Mouse (Mus musculus): ENCODE data around the gene Ctnna2. TPM values are rescaled to one million over a fixed set of nuclear protein-coding genes. Genes with fewer than 3 reads are reported as not detected.

Ctnna2 gene
- polyA plus RNA-seq, 1 experiment from 2014 or later: 4.9 TPM

GRCm38 (mm10) chr6:77215322-77215721 is 764.2 kb downstream of the Ctnna2 start:
- H3K9me3 ChIP-seq (replicated peaks): no peaks in the 10 kb centered on the region
- no peak overlapping the region for H3K9ac ChIP-seq
- H3K4me3 ChIP-seq (replicated peaks): no peak overlapping the region
- no peak overlapping the region for H3K4me2 ChIP-seq (replicated peaks)
- no peaks in the 10 kb centered on the region for H3K36me3 ChIP-seq
- no peaks in the 10 kb centered on the region for H3K27me3 ChIP-seq
- 79% methylated on average over 4 of the region's 4 CpGs for WGBS
- H3K4me1 ChIP-seq: peaks cover 5% of the 10 kb centered on the region; the same call in 1 of the 2 replicates
- H3K27ac ChIP-seq (replicated peaks): no peak overlapping the region
- no peak for ATAC-seq (ENCODE audit: insufficient number of reproducible peaks, low FRiP score, low TSS enrichment, low read depth)

- H3K27me3 ChIP-seq: no peaks in the 10 kb centered on the region
- H3K4me3 ChIP-seq (replicated peaks): no peak overlapping the region
- 35% methylated on average over 3 of the region's 3 CpGs for WGBS
- H3K9ac ChIP-seq: no peak overlapping the region
- peaks cover 5% of the 10 kb centered on the region; the same call in 1 of the 2 replicates for H3K4me1 ChIP-seq
- no peaks in the 10 kb centered on the region for H3K36me3 ChIP-seq
- H3K27ac ChIP-seq (replicated peaks): no peak overlapping the region
- H3K4me2 ChIP-seq (replicated peaks): no peak overlapping the region
- H3K9me3 ChIP-seq (replicated peaks): no peaks in the 10 kb centered on the region
- no peak for ATAC-seq (ENCODE audit: insufficient number of reproducible peaks, low FRiP score, low TSS enrichment, low read depth)
Observed at GRCm38 (mm10) chr6:77213757-77214409, 765.6 kb downstream of the Ctnna2 start.

- ATAC-seq (ENCODE audit: insufficient number of reproducible peaks, low FRiP score, low TSS enrichment, low read depth): no peak
- no peaks in the 10 kb centered on the region for H3K36me3 ChIP-seq
- 70% methylated on average over 3 of the region's 3 CpGs for WGBS
Observed at GRCm38 (mm10) chr6:77209929-77210328, 769.6 kb downstream of the Ctnna2 start.

GRCm38 (mm10) chr6:77209183-77209582 is 770.3 kb downstream of the Ctnna2 start:
- WGBS: 42% methylated on average over 1 of the region's 1 CpGs

More at GRCm38 (mm10) chr6:77209929-77210328, 769.6 kb downstream of the Ctnna2 start:
- Histone ChIP-seq H3K4me3 (replicated peaks) (no peak overlapping the region), H3K27ac (replicated peaks) (no peak overlapping the region), H3K4me1 (peaks cover 5% of the 10 kb centered on the region; the same call in 1 of the 2 replicates), H3K9me3 (replicated peaks) (no peaks in the 10 kb centered on the region), H3K27me3 (no peaks in the 10 kb centered on the region), H3K9ac (no peak overlapping the region), H3K4me2 (replicated peaks) (no peak overlapping the region)

GRCm38 (mm10) chr6:77199375-77199774 is 780.1 kb downstream of the Ctnna2 start:
- Histone ChIP-seq H3K9me3 (replicated peaks) (no peaks in the 10 kb centered on the region), H3K9ac (no peak overlapping the region), H3K4me3 (replicated peaks) (no peak overlapping the region), H3K4me2 (replicated peaks) (no peak overlapping the region), H3K4me1 (no peaks in the 10 kb centered on the region), H3K36me3 (no peaks in the 10 kb centered on the region), H3K27me3 (no peaks in the 10 kb centered on the region), H3K27ac (replicated peaks) (no peak overlapping the region)
- 67% methylated on average over 2 of the region's 2 CpGs for WGBS
- ATAC-seq (ENCODE audit: insufficient number of reproducible peaks, low FRiP score, low TSS enrichment, low read depth): no peak

More at GRCm38 (mm10) chr6:77209183-77209582, 770.3 kb downstream of the Ctnna2 start:
- H3K4me3 ChIP-seq (replicated peaks): no peak overlapping the region
- H3K9ac ChIP-seq: no peak overlapping the region
- peaks cover 5% of the 10 kb centered on the region; the same call in 1 of the 2 replicates for H3K4me1 ChIP-seq
- no peak overlapping the region for H3K4me2 ChIP-seq (replicated peaks)
- H3K27ac ChIP-seq (replicated peaks): no peak overlapping the region
- ATAC-seq (ENCODE audit: insufficient number of reproducible peaks, low FRiP score, low TSS enrichment, low read depth): no peak
- no peaks in the 10 kb centered on the region for H3K27me3 ChIP-seq
- no peaks in the 10 kb centered on the region for H3K9me3 ChIP-seq (replicated peaks)
- no peaks in the 10 kb centered on the region for H3K36me3 ChIP-seq

- Histone ChIP-seq H3K9me3 (replicated peaks) (no peaks in the 10 kb centered on the region), H3K27ac (replicated peaks) (no peak overlapping the region), H3K4me3 (replicated peaks) (no peak overlapping the region), H3K4me1 (no peaks in the 10 kb centered on the region), H3K4me2 (replicated peaks) (no peak overlapping the region), H3K27me3 (no peaks in the 10 kb centered on the region), H3K9ac (no peak overlapping the region), H3K36me3 (no peaks in the 10 kb centered on the region)
- 70% methylated on average over 3 of the region's 3 CpGs for WGBS
- no peak for ATAC-seq (ENCODE audit: insufficient number of reproducible peaks, low FRiP score, low TSS enrichment, low read depth)
Observed at GRCm38 (mm10) chr6:77196650-77197049, 782.8 kb downstream of the Ctnna2 start.

- H3K27ac ChIP-seq (replicated peaks): no peak overlapping the region
- WGBS: 73% methylated on average over 4 of the region's 4 CpGs
- H3K9ac ChIP-seq: no peak overlapping the region
- H3K4me3 ChIP-seq (replicated peaks): no peak overlapping the region
- no peaks in the 10 kb centered on the region for H3K27me3 ChIP-seq
- no peak overlapping the region for H3K4me2 ChIP-seq (replicated peaks)
- H3K36me3 ChIP-seq: no peaks in the 10 kb centered on the region
- H3K9me3 ChIP-seq (replicated peaks): no peaks in the 10 kb centered on the region
- H3K4me1 ChIP-seq: no peaks in the 10 kb centered on the region
- ATAC-seq (ENCODE audit: insufficient number of reproducible peaks, low FRiP score, low TSS enrichment, low read depth): no peak
Observed at GRCm38 (mm10) chr6:77191635-77192034, 787.9 kb downstream of the Ctnna2 start.

- no peaks in the 10 kb centered on the region for H3K9me3 ChIP-seq (replicated peaks)
- no peak for ATAC-seq (ENCODE audit: insufficient number of reproducible peaks, low FRiP score, low TSS enrichment, low read depth)
Observed at GRCm38 (mm10) chr6:77188628-77189027, 790.9 kb downstream of the Ctnna2 start.

GRCm38 (mm10) chr6:77185751-77186150 is 793.7 kb downstream of the Ctnna2 start:
- 87% methylated on average over 4 of the region's 4 CpGs for WGBS
- no peaks in the 10 kb centered on the region for H3K4me1 ChIP-seq
- no peaks in the 10 kb centered on the region for H3K9me3 ChIP-seq (replicated peaks)
- no peaks in the 10 kb centered on the region for H3K27me3 ChIP-seq
- no peak for ATAC-seq (ENCODE audit: insufficient number of reproducible peaks, low FRiP score, low TSS enrichment, low read depth)
- H3K4me2 ChIP-seq (replicated peaks): no peak overlapping the region
- no peak overlapping the region for H3K4me3 ChIP-seq (replicated peaks)
- H3K27ac ChIP-seq (replicated peaks): no peak overlapping the region
- H3K9ac ChIP-seq: no peak overlapping the region
- no peaks in the 10 kb centered on the region for H3K36me3 ChIP-seq

More at GRCm38 (mm10) chr6:77188628-77189027, 790.9 kb downstream of the Ctnna2 start:
- no peaks in the 10 kb centered on the region for H3K36me3 ChIP-seq
- no peak overlapping the region for H3K4me3 ChIP-seq (replicated peaks)
- no peak overlapping the region for H3K4me2 ChIP-seq (replicated peaks)
- no peaks in the 10 kb centered on the region for H3K27me3 ChIP-seq
- no peak overlapping the region for H3K9ac ChIP-seq
- no peaks in the 10 kb centered on the region for H3K4me1 ChIP-seq
- WGBS: 59% methylated on average over 2 of the region's 2 CpGs
- H3K27ac ChIP-seq (replicated peaks): no peak overlapping the region

- ATAC-seq (ENCODE audit: insufficient number of reproducible peaks, low FRiP score, low TSS enrichment, low read depth): no peak
- Histone ChIP-seq H3K4me2 (replicated peaks) (no peak overlapping the region), H3K36me3 (no peaks in the 10 kb centered on the region), H3K4me1 (no peaks in the 10 kb centered on the region), H3K4me3 (replicated peaks) (no peak overlapping the region), H3K27ac (replicated peaks) (no peak overlapping the region), H3K9ac (no peak overlapping the region), H3K9me3 (replicated peaks) (no peaks in the 10 kb centered on the region), H3K27me3 (no peaks in the 10 kb centered on the region)
- 44% methylated on average over 2 of the region's 2 CpGs for WGBS
Observed at GRCm38 (mm10) chr6:77184896-77185295, 794.6 kb downstream of the Ctnna2 start.

GRCm38 (mm10) chr6:77175764-77176163 is 803.7 kb downstream of the Ctnna2 start:
- 19% methylated on average over 4 of the region's 4 CpGs for WGBS
- Histone ChIP-seq H3K9me3 (replicated peaks) (no peaks in the 10 kb centered on the region), H3K36me3 (no peaks in the 10 kb centered on the region), H3K27ac (replicated peaks) (no peak overlapping the region), H3K4me3 (replicated peaks) (no peak overlapping the region), H3K4me1 (no peaks in the 10 kb centered on the region), H3K9ac (no peak overlapping the region), H3K4me2 (replicated peaks) (no peak overlapping the region), H3K27me3 (no peaks in the 10 kb centered on the region)
- no peak for ATAC-seq (ENCODE audit: insufficient number of reproducible peaks, low FRiP score, low TSS enrichment, low read depth)

GRCm38 (mm10) chr6:77157028-77157427 is 822.5 kb downstream of the Ctnna2 start:
- Histone ChIP-seq H3K4me3 (replicated peaks) (no peak overlapping the region), H3K4me2 (replicated peaks) (no peak overlapping the region), H3K36me3 (no peaks in the 10 kb centered on the region), H3K27me3 (no peaks in the 10 kb centered on the region), H3K4me1 (no peaks in the 10 kb centered on the region), H3K9ac (no peak overlapping the region), H3K27ac (replicated peaks) (no peak overlapping the region), H3K9me3 (replicated peaks) (no peaks in the 10 kb centered on the region)
- ATAC-seq (ENCODE audit: insufficient number of reproducible peaks, low FRiP score, low TSS enrichment, low read depth): no peak
- WGBS: 59% methylated on average over 5 of the region's 5 CpGs

Data from embryonic facial prominence, embryonic 15.5 days (tissue).